Mouse (Mus musculus) midbrain, postnatal 0 days (tissue): Measurements from ENCODE around the gene Phip. TPM values are rescaled to one million over a fixed set of nuclear protein-coding genes. Genes with fewer than 3 reads are reported as not detected.

ENCODE experiments used
- ATAC-seq: fragments of 200-750 bp; cut with Nextera tagmentation; 2 replicates; pipeline ENCODE4 v1.8.0; 2017; ENCODE audit warnings: moderate number of reproducible peaks, mild to moderate bottlenecking, moderate TSS enrichment, moderate library complexity; ENCODE audit not compliant: low FRiP score
- DNase-seq: peaks from one replicate; pipeline ENCODE4 v3.0.0-alpha.2; 2015; ENCODE audit warnings: low spot score
- H3K27ac ChIP-seq: fragments of 300-500 bp; sonication (generic); 2 replicates; pipeline ENCODE4 v1.5.1; 2014; ENCODE audit warnings: low read depth, mild to moderate bottlenecking, low read length, mixed read lengths
- H3K27me3 ChIP-seq: fragments of 300-500 bp; sonication (generic); 2 replicates; pipeline ENCODE4 v1.6.1; 2014; ENCODE audit warnings: low read length, control low read depth, mixed read lengths; ENCODE audit not compliant: insufficient read depth
- H3K36me3 ChIP-seq: fragments of 300-500 bp; sonication (generic); 2 replicates; pipeline ENCODE4 v1.6.1; 2014; ENCODE audit warnings: low read length, control low read depth, mixed read lengths; ENCODE audit not compliant: insufficient read depth
- H3K4me1 ChIP-seq: fragments of 300-500 bp; sonication (generic); 2 replicates; pipeline ENCODE4 v1.6.1; 2014; ENCODE audit warnings: mild to moderate bottlenecking, control low read depth, antibody characterized with exemption, low read length, mixed read lengths; ENCODE audit not compliant: insufficient read depth
- H3K4me2 ChIP-seq: fragments of 300-500 bp; sonication (generic); 2 replicates; pipeline ENCODE4 v1.6.1; 2014; ENCODE audit warnings: low read depth, mild to moderate bottlenecking, low read length, mixed read lengths; ENCODE audit not compliant: poor library complexity, severe bottlenecking
- H3K4me3 ChIP-seq: fragments of 300-500 bp; sonication (generic); 2 replicates; pipeline ENCODE4 v1.5.1; 2014; ENCODE audit warnings: low read depth, mild to moderate bottlenecking, low read length, moderate library complexity
- H3K9ac ChIP-seq: fragments of 300-500 bp; sonication (generic); replicated peaks from 2 replicates; pipeline ENCODE4 v1.6.1; 2014; ENCODE audit warnings: mild to moderate bottlenecking, low read length, moderate library complexity, mixed read lengths; ENCODE audit not compliant: poor library complexity, severe bottlenecking
- H3K9me3 ChIP-seq: fragments of 300-500 bp; sonication (generic); 2 replicates; pipeline ENCODE4 v1.6.1; 2016; ENCODE audit warnings: low read length, control low read depth
- CTCF ChIP-seq: IDR thresholded peaks from 2 replicates; pipeline ENCODE4 v1.5.1; 2016; ENCODE audit warnings: antibody characterized with exemption, mild to moderate bottlenecking
- WGBS: fragments of 180-500 bp; shearing (Covaris S2); extraction: QIAGEN DNeasy Blood & Tissue Kit; methylation state at CpG from one replicate; pipeline ENCODE4 v1.1.7; 2014; 5-methylcytosine and 5-hydroxymethylcytosine counted together
- polyA plus RNA-seq: library from polyadenylated mRNA; unstranded; fragments of >200 nt; fragmentation: Nextera tagmentation; extraction: Ambion mirVana; gene quantifications from 2 replicates; pipeline ENCODE4 v1.2.1, GENCODE M21; 2015
- total RNA-seq: library from RNA; depleted of rRNA; stranded (reverse); fragments of >200 nt; gene quantifications from 2 replicates; pipeline ENCODE4 v1.2.3, GENCODE M21; 2014; rRNA removed

Gene Phip
- total and polyA plus RNA-seq, 2 experiments from 2014 or later = 50.6 to 52.1 TPM

DNA sequence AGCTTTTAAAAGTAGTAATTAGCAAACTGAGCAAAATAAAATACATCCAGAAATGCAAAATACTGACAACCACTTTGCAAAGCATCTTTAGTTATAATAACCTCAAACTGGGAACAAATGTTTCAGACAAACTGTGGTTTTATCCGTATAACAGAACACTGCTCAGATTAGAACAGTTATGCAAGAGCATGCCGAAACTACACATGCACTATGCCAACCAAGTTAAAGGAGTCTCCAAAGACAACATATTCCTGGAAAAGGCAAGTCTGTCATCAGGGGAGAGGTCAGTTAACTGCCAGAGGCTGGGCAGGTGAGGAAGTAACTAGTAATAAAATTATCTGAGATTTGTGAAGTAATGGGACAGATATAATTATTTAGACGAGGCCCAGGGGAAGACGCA, 132.6 kb downstream of the Phip start:
- no peak for ATAC-seq
- no peak overlapping the region for H3K4me2 ChIP-seq

DNA sequence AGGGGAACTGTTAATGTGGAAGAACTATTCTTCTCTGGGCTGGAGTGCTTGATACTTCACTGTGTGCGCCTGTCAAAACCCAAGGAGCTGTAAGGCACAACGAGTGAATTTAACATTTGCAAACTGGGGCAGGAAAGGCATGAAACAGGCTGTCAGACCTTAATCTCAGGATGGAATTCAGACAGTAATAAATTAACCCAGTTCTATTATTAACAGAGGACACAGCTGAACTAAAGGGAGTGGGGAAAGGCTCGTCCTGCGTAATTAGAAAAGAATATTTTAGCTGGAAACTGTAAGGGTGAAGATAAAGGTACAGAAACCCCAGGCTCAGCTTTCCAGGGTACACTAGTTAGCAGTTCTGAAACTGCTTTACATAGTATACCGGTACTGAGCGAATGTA, 139.4 kb downstream of the Phip start:
- TF ChIP-seq CTCF = no peak
- Histone ChIP-seq H3K4me3 (no peak overlapping the region), H3K27ac (no peak overlapping the region; the same call in 1 of the 2 replicates), H3K9ac (no peak overlapping the region), H3K9me3 (no peaks in the 10 kb centered on the region), H3K27me3 (no peaks in the 10 kb centered on the region), H3K4me2 (no peak overlapping the region), H3K36me3 (peaks cover 4% of the 10 kb centered on the region; the same call in 1 of the 2 replicates), H3K4me1 (no peaks in the 10 kb centered on the region; the same call in 1 of the 2 replicates)
- WGBS = 61% methylated on average over 6 of the region's 6 CpGs
- ATAC-seq (no peak), DNase-seq (no peak)

More for the DNA sequence above, 132.6 kb downstream of the Phip start:
- H3K4me1 ChIP-seq = no peaks in the 10 kb centered on the region
- H3K27ac ChIP-seq = no peak overlapping the region
- DNase-seq = no peak
- no peak overlapping the region for H3K4me3 ChIP-seq
- peaks cover 15% of the 10 kb centered on the region for H3K36me3 ChIP-seq
- no peak for TF ChIP-seq CTCF
- 94% methylated on average over 4 of the region's 4 CpGs for WGBS
- no peaks in the 10 kb centered on the region for H3K27me3 ChIP-seq
- H3K9me3 ChIP-seq = no peaks in the 10 kb centered on the region
- H3K9ac ChIP-seq = no peak overlapping the region

DNA sequence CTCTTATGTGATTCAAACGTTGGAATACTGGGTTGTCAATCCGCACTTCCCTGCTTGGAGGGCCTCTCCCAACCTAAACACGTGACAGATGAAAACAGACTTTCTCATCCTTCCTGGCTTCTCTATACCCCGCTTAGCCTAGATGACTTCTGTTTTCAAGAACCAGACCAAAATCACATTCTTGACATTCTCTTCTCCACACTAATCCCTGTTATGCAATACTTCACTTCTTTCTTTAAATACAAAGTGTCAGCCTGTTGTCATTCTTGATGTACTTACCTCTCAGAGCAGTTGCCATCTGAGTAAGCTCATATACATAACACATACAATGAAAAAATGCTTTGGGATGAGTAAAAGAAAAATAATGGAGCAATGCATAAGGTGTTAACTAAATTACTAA, 143.4 kb downstream of the Phip start:
- Histone ChIP-seq H3K4me1 (no peaks in the 10 kb centered on the region; the same call in 1 of the 2 replicates), H3K27me3 (no peaks in the 10 kb centered on the region), H3K27ac (no peak overlapping the region), H3K9ac (no peak overlapping the region), H3K4me3 (no peak overlapping the region), H3K4me2 (peak overlapping the region; percentile 10; the same call in 1 of the 2 replicates), H3K36me3 (no peaks in the 10 kb centered on the region), H3K9me3 (no peaks in the 10 kb centered on the region)
- no peak for ATAC-seq
- 36% methylated on average over 4 of the region's 4 CpGs for WGBS
- TF ChIP-seq CTCF = no peak
- DNase-seq = no peak

DNA sequence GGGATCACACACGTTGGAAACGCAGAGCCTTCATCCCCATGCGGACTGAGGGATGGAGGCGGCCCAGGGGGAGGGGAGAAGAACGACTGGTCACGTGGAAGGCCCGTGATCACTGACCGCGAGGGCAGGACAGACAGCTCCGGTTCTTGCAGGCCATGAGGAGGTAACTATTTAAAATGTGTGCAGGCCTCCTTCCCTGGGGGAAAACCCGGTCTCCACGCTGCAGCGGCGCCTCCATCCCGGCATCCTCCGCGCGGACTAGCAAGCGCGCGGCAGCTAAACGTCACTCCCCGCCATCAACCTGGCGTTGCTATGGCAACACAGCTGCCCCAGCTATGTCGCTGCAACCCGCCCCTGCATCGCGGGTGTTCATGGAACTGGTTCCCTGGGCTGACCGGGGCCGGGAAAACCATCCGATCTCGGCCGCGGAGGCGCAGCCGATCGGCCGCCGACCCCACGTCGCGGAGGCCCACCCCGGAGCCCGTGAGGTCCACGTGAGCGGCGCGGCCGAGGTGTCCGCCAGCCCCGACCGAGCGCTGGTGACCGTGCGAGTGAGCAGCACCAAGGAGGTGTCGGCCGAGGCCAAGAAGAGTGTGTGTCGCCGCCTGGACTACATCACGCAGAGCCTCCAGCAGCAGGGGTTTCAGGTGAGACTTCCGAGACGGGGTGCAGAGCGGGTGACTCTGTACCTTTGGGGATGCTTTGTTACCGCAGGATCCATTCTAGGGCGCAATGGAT, 145.5 kb downstream of the Phip start:
- Histone ChIP-seq H3K4me1 (no peaks in the 10 kb centered on the region; the same call in 1 of the 2 replicates), H3K36me3 (no peaks in the 10 kb centered on the region), H3K9me3 (no peaks in the 10 kb centered on the region), H3K27ac (peak overlapping the region; percentile 91), H3K4me2 (peak overlapping the region; percentile 61), H3K4me3 (peak overlapping the region; percentile 84), H3K9ac (peak overlapping the region; percentile 92), H3K27me3 (no peaks in the 10 kb centered on the region)
- DNase-seq (peak; percentile 97), ATAC-seq (peak; percentile 94)
- WGBS = under 1% methylated on average over 56 of the region's 65 CpGs
- TF ChIP-seq CTCF = no peak

DNA sequence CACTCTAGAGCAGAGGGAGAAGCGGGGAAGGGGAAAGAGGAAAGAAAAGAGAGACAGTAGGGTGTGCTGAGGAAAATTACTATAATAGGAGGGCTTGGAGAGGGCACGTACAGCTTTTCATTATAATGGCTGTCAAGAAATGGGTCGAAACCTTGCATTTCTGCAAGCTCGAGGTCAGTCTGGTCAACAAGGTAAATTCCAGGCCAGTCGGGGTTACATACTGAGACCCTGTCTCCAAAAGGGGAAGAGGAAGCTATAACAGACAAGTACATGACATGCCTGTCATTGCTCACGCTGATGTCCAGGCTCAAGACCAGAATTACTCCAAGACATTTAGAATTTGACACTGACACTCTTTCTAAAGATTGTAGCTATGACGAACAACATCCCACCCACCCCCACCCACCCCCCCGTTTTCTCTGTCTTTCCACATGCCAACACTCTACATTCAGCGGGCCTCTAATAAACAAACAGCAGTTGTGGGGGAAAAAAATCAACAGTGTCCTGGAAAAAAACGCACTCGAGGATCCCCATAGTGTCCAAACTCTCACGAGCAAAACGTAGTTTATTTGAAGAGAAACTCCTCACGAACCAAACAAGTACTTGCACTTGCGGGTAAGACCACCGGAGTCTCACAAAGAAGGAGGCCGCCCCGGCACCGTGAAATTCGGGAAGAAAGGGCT, 146.2 kb downstream of the Phip start, which contains the start of gene Irak1bp1:
Gene Irak1bp1 (plus strand): TSS at position 534 of the 683 bp plus-strand sequence.
- DNase-seq (no peak), ATAC-seq (peak; percentile 54)
- Histone ChIP-seq H3K27me3 (no peaks in the 10 kb centered on the region), H3K9ac (peak within 1 kb of the TSS; percentile 92), H3K9me3 (no peaks in the 10 kb centered on the region), H3K36me3 (no peaks in the 10 kb centered on the region), H3K27ac (peak within 1 kb of the TSS; percentile 91), H3K4me1 (no peaks in the 10 kb centered on the region; the same call in 1 of the 2 replicates), H3K4me3 (peak within 1 kb of the TSS; percentile 84), H3K4me2 (peak within 1 kb of the TSS; percentile 61)
- WGBS = 8% methylated on average over 20 of the region's 20 CpGs
- TF ChIP-seq CTCF = no peak

DNA sequence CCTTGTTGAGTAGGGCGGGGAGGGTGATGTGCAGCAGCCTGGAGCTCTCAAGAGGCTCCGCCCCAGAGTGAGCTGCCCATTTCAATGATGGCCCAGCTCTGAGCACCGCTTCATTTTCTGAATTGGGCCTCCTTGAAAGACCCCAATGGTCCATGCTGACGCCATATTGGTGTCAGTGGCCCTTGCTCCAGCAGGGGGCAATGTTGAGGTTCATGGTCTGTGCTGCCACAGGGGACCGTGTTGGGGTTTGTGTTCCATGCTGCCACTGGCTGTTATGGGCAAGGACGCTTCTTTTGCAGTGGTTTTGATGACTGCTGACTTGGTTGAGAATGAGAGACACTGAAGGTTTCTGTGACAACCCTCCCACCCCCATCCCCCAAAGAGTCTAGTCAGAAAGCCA, 148.9 kb downstream of the Phip start:
- H3K4me2 ChIP-seq = no peak overlapping the region
- H3K27me3 ChIP-seq = no peaks in the 10 kb centered on the region
- H3K36me3 ChIP-seq = no peaks in the 10 kb centered on the region
- no peaks in the 10 kb centered on the region; the same call in 1 of the 2 replicates for H3K4me1 ChIP-seq
- no peaks in the 10 kb centered on the region for H3K9me3 ChIP-seq
- H3K27ac ChIP-seq = no peak overlapping the region
- no peak overlapping the region for H3K4me3 ChIP-seq
- ATAC-seq (no peak), DNase-seq (no peak)
- TF ChIP-seq CTCF = 0 out of 2 replicates have a peak, but pooled peaks have one; percentile 11
- H3K9ac ChIP-seq = no peak overlapping the region
- 97% methylated on average over 6 of the region's 6 CpGs for WGBS

Other genes starting within 250 kb of the Phip start
- gene Irak1bp1, start 146.0 kb downstream of the Phip start, total RNA-seq = 22.0 and 27.6 TPM in 2 replicates
- 46.5 and 48.2 TPM in 2 replicates for gene Irak1bp1, start 146.0 kb downstream of the Phip start, polyA plus RNA-seq
- 57.7 and 113 TPM in 2 replicates for gene Hmgn3, start 171.2 kb upstream of the Phip start, total RNA-seq
- 217 and 229 TPM in 2 replicates for gene Hmgn3, start 171.2 kb upstream of the Phip start, polyA plus RNA-seq